Mouse (Mus musculus): Measurements from ENCODE around the gene Srsf9. TPM values are rescaled to one million over a fixed set of nuclear protein-coding genes. Genes with fewer than 3 reads are reported as not detected.
"Not testable (repeated sequence)": the region's sequence is repeated elsewhere in the genome, so short reads cannot be mapped to it uniquely, and the experiment has no call there.

Gene Srsf9
- total RNA-seq, 2 experiments from 2014 or later = 59.6 to 64.6 TPM

GRCm38 (mm10) chr5:115359851-115360372, 32.9 kb downstream of the Srsf9 start:
- DNase-seq (ENCODE audit: extremely low spot score in 1 of 2, low spot score in 2 of 2) = no peak
- intact Hi-C loops (cut with DNase I) = loop anchor here (2.0 kb wide), 1 partner anchor 81 kb away; no protein-coding TSS in a partner anchor

- intact Hi-C loops (cut with DNase I) = no loop called here
- no peak for DNase-seq (ENCODE audit: extremely low spot score in 1 of 2, low spot score in 2 of 2)
Observed at GRCm38 (mm10) chr5:115362216-115362615, 35.2 kb downstream of the Srsf9 start.

GRCm38 (mm10) chr5:115362819-115363714, 36.1 kb downstream of the Srsf9 start:
- DNase-seq (ENCODE audit: extremely low spot score in 1 of 2, low spot score in 2 of 2) = peak; percentile 41 to 48

GRCm38 (mm10) chr5:115364782-115365181, 37.8 kb downstream of the Srsf9 start:
- DNase-seq (ENCODE audit: extremely low spot score in 1 of 2, low spot score in 2 of 2) = no peak
- intact Hi-C loops (cut with DNase I) = no loop called here

More at GRCm38 (mm10) chr5:115362819-115363714, 36.1 kb downstream of the Srsf9 start:
- intact Hi-C loops (cut with DNase I) = no loop called here

- intact Hi-C loops (cut with DNase I) = no loop called here
- DNase-seq (ENCODE audit: extremely low spot score in 1 of 2, low spot score in 2 of 2) = no peak
Observed at GRCm38 (mm10) chr5:115371736-115372135, 44.8 kb downstream of the Srsf9 start.

GRCm38 (mm10) chr5:115373441-115374203, 46.6 kb downstream of the Srsf9 start:
- intact Hi-C loops (cut with DNase I) = no loop called here
- DNase-seq (ENCODE audit: extremely low spot score in 1 of 2, low spot score in 2 of 2) = peak; percentile 25 to 41

- no peak for DNase-seq (ENCODE audit: extremely low spot score in 1 of 2, low spot score in 2 of 2)
- intact Hi-C loops (cut with DNase I) = no loop called here
Observed at GRCm38 (mm10) chr5:115374204-115374820, 47.3 kb downstream of the Srsf9 start.

GRCm38 (mm10) chr5:115375436-115375835, 48.5 kb downstream of the Srsf9 start:
- intact Hi-C loops (cut with DNase I) = no loop called here
- no peak for DNase-seq (ENCODE audit: extremely low spot score in 1 of 2, low spot score in 2 of 2)

- intact Hi-C loops (cut with DNase I) = not testable (repeated sequence)
Observed at GRCm38 (mm10) chr5:115378882-115379281, 51.9 kb downstream of the Srsf9 start.

More at GRCm38 (mm10) chr5:115378882-115379281, 51.9 kb downstream of the Srsf9 start:
- not testable (repeated sequence) for DNase-seq (ENCODE audit: extremely low spot score in 1 of 2, low spot score in 2 of 2)

Other genes with a start within 250 kb of the Srsf9 start
- not detected for gene Gm10401, start 228.9 kb upstream of the Srsf9 start, total RNA-seq (2021)
- 1 to 10 TPM; 4.9 to 5.8 TPM for gene Acads, start 207.8 kb upstream of the Srsf9 start, total RNA-seq (2021)
- 10 to 100 TPM; 22.5 to 27.2 TPM for gene Unc119b, start 192.2 kb upstream of the Srsf9 start, total RNA-seq (2021)
- gene Mlec, start 169.0 kb upstream of the Srsf9 start, total RNA-seq (2021) = 10 to 100 TPM; 68.0 to 72.3 TPM
- gene Cabp1, start 132.8 kb upstream of the Srsf9 start, total RNA-seq (2021) = 100 to 1,000 TPM; 109 to 111 TPM
- gene Pop5, start 91.3 kb upstream of the Srsf9 start, total RNA-seq (2021) = 10 to 100 TPM; 35.5 to 35.7 TPM
- 100 to 1,000 TPM; 256 to 269 TPM for gene Rnf10, start 54.3 kb upstream of the Srsf9 start, total RNA-seq (2021)
- 10 to 100 TPM; 36.4 to 37.1 TPM for gene Coq5, start 47.5 kb upstream of the Srsf9 start, total RNA-seq (2021)
- 100 to 1,000 TPM; 702 to 749 TPM for gene Dynll1, start 26.2 kb upstream of the Srsf9 start, total RNA-seq (2021)
- gene Gatc, start 14.0 kb downstream of the Srsf9 start, total RNA-seq (2021) = 10 to 100 TPM; 23.8 to 25.5 TPM
- 10 to 100 TPM; 30.3 to 32.8 TPM for gene Triap1, start 14.0 kb downstream of the Srsf9 start, total RNA-seq (2021)
- 100 to 1,000 TPM; 685 to 725 TPM for gene Cox6a1, start 21.8 kb downstream of the Srsf9 start, total RNA-seq (2021)
- 10 to 100 TPM; 54.2 to 58.0 TPM for gene Msi1, start 102.4 kb downstream of the Srsf9 start, total RNA-seq (2021)
- not detected for gene Pla2g1b, start 139.1 kb downstream of the Srsf9 start, total RNA-seq (2021)
- gene Sirt4, start 157.5 kb downstream of the Srsf9 start, total RNA-seq (2021) = 10 to 100 TPM; 26.8 to 31.2 TPM
- gene Pxn, start 179.5 kb downstream of the Srsf9 start, total RNA-seq (2021) = 10 to 100 TPM; 18.8 to 20.8 TPM
- 100 to 1,000 TPM; 400 to 410 TPM for gene Rplp0, start 232.3 kb downstream of the Srsf9 start, total RNA-seq (2021)
- gene Gcn1l1, start 238.1 kb downstream of the Srsf9 start, total RNA-seq (2021) = 10 to 100 TPM; 71.3 to 75.0 TPM